Mouse (Mus musculus): ENCODE results near the gene Fez1. TPM values are rescaled to one million over a fixed set of nuclear protein-coding genes. Genes with fewer than 3 reads are reported as not detected.
A peak's percentile ranks its signal among the peaks of the same experiment; 100 is the strongest.

Fez1 gene
- total RNA-seq, 2 experiments from 2014 or later: 1.0 to 1.7 TPM

DNA sequence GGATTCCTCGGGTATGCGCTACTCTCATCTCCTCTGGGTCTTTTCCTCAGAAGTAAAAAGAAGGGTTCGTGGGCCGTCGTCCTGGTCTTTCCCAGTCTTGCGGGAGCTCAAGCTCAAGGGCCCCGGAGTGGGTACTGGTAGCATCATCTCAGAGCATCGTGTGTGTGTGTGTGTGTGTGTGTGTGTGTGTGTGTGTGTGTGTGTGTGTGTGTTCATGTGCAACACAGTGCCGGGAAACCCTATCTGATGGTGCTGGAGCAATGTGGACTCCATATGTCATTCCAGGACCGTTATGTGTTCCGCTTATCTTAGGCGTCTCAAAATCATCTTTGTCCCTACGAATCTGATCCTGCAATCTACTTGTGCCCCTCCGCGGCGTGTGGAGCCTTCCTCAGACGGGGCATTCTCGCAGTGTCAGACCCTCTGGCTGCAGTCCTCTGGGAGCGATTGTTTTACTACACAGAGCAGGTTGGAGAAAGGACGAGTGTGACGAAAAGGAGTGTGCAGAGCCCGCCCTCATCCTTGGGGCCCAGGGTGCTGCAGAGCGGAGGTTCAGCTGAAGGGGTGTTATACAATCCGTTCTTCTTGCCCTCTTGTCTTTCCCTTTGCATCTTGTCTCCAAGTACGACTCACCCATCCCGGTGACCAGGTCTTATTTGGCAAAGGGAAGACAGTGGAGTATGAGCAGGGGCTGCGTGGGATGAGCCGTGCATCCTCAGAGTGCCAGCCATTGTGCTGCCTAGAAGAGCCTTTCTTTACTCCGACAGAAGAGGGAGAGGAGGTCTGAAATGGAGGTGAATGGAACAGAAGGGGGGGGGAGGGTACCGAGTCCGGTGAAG, 11.6 kb downstream of the Fez1 start:
- intact Hi-C loops (cut with DNase I): no loop called here
- DNase-seq: peak in 1 of 2 experiments; percentile 3

DNA sequence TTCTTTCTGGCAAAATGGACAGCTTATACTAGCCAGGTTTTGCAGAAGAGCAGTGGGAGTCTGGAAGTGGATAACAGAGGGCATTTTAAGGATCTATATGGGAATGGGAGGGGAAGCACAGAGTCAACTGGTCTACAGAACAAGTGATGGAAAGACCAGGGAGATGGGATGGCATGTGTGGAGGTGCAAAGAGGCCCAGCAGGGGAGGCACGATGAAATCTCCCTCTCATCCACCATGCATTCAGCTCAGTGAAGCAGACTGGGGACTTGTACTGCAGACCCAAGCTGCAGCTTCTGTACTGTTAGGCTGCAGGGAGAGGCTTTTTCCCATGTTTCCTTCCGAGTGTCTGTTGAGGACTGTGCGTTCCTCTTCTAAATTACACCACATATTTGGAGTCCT, 12.2 kb downstream of the Fez1 start:
- no peak for DNase-seq
- intact Hi-C loops (cut with DNase I): no loop called here

- intact Hi-C loops (cut with DNase I): no loop called here
- DNase-seq: no peak
Observed at GRCm38 (mm10) chr9:36846346-36846745, 24.7 kb downstream of the Fez1 start.

GRCm38 (mm10) chr9:36848661-36849060, 27.0 kb downstream of the Fez1 start:
- intact Hi-C loops (cut with DNase I): no loop called here
- DNase-seq: no peak

GRCm38 (mm10) chr9:36850091-36850490, 28.4 kb downstream of the Fez1 start:
- intact Hi-C loops (cut with DNase I): no loop called here
- no peak for DNase-seq

DNA sequence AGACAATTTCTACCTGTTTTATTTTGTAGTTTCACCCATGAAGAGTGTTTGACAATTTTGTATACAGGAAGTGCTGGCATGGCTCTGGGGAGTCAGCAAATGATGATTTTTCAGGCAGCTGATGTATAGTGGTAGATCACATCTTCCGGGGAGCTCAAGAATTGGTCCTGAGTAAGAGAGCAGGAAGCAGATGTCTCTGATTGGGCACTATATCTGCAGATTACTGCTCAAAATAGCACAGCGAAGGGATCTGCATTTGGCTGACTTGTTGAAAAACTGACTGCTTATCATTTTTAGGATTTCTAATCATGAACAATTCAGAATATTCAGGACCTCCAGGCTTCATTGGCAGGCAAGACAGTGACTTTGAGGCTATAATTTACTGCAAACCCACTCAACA, 30.5 kb downstream of the Fez1 start:
- intact Hi-C loops (cut with DNase I): no loop called here

DNA sequence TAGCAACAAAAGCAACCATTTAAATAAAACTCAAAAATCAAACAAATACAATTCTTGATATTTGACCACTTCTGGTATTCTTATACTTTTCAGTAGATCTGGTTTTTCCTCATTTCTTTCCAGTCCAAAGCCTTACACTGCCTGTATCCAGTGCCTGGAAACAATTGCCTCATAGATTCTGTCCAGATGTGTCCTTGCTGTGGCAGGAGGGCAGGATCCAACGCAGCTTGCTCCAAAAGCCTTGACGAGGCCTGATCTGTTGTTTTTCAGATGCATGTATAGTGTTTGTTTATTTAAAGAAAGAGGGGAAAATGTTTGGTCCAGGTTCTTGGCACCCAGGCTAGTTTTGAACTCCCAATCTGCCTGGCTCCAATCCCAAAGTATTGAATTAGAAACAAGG, 34.7 kb downstream of the Fez1 start:
- no peak for DNase-seq
- intact Hi-C loops (cut with DNase I): no loop called here

More for the DNA sequence above, 30.5 kb downstream of the Fez1 start:
- DNase-seq: no peak

DNA sequence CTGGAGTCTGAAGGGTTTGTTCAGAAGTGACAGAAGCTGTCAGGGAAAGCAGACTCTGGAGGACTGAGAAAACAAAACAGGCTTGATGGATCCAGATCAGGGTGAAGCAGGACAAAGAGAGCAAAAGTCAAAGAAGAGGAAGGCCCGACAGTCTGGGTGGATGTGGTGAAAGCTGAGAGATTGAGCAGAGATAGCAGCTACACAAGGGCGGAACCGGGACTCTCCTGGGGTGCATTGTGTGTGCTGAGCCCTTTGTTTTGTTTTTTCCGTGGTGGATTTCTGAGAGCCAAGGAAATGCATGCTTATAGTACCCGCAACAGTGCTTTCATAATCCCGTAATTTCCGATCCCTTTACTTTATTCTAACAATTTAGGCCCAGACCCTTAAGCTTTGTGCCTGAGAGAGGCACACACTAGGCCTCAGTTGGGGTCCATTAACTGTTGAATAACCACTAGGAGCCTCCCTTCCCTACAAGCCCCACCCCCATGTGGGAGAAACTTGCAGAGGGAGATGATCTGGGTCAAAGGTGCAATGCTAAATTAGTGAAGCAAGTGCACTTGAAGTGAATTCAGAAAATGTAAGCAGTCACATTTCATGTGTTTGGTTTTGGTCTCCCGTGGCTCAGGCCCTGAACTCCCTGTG, 35.9 kb downstream of the Fez1 start:
- intact Hi-C loops (cut with DNase I): no loop called here

GRCm38 (mm10) chr9:36858677-36859076, 37.0 kb downstream of the Fez1 start:
- intact Hi-C loops (cut with DNase I): no loop called here
- no peak for DNase-seq

More for the DNA sequence above, 35.9 kb downstream of the Fez1 start:
- DNase-seq: no peak

- intact Hi-C loops (cut with DNase I): no loop called here
- DNase-seq: no peak
Observed at GRCm38 (mm10) chr9:36862576-36862975, 40.9 kb downstream of the Fez1 start.

DNA sequence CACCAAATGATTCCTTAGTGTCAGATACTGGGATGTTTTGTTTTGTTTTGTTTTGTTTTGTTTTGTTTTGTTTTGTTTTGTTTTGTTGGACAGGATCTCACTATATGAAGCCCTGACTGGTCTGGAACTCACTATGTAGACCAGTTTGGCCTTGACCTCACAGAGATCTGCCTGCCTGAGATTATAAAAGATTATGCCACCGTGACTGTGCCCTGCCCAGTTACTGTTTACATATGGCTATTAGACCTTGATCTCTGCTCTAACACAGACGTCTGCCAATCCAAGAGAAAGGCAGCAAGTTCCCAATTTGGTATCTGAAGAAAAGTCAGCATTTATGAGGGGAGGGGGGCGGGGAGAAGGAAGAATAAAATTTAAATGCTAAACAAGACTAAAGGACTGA, 42.0 kb downstream of the Fez1 start:
- intact Hi-C loops (cut with DNase I): no loop called here
- no peak for DNase-seq

DNA sequence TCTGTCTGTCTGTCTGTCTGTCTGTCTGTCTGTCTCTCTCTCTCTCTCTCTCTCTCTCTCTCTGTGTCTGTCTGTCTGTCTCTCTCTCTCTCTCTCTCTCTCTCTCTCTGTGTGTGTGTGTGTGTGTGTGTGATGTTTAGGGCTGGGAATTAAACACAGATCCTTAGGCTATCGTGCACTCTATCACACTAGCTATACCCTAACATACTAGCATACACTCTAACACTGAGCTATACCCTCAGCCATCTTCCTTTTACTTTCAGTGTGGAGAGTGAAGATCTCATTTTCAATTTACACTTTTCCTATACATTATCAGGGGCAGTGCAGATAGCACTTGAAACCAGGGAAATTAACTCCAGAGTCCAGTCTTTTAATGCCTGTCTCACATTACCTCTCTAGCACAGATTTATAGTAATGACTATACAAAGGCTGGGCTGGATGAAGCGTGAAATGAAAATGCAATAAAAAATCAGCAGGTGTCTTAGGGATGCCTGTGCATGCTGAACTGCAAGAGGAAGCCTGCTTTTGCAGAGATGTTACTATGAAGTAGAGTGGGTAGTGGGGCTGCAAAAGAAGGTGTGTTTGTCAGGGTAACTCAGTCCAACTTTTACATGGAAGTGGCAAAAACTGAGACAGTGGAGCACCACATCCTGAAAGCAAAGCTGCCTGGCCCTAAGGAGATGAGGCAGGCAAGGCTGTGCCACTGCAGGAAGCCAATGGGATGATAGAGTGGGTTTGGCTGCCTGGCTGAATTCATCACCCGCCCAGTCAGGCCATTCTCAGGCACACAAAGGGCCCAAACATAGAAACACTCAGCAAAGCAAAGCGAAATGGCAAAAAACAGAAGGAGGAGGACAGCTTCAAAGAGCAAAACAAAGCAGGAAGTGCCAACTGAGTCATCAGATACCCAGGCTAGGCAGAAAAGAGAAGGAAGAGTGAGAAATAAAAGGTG, 43.5 kb downstream of the Fez1 start:
- no peak for DNase-seq
- intact Hi-C loops (cut with DNase I): no loop called here

DNA sequence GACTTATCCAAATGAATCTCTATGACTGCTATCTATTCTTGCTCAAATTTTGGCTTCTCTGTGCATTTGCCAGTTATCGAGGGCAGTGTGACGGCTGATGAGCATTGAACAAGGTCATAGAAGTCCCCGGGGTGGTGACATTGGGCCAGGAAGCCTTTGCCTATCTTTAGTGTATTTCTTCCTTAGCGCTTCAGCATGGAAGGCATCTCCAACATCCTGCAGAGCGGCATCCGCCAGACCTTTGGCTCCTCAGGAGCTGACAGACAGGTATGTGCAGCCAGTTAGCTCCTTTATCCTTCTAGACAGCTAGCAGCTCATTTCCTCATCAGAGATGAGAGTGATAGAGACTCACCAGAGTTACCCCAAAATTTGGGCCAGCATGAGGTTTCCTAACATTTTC, 47.0 kb downstream of the Fez1 start:
- intact Hi-C loops (cut with DNase I): no loop called here

DNA sequence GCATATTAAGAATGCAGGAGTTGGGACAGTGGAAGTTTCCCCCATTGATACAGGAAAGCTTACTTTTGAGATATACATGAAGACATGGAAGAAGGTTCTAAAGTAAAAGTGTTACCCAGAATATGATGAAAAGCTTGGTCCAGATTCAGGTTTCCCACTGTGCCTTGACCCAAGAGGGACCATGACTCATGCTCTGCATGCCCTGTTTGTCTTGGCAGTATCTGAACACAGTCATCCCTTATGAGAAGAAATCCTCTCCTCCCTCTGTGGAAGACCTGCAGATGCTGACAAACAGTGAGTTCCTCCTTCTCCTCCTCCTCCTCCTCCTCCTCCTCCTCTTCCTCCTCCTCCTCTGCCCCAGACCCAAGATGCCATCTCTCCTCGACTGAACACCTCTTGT, 48.6 kb downstream of the Fez1 start:
- no peak for DNase-seq
- intact Hi-C loops (cut with DNase I): no loop called here

More for the DNA sequence above, 47.0 kb downstream of the Fez1 start:
- DNase-seq: no peak

GRCm38 (mm10) chr9:36873796-36874195, 52.1 kb downstream of the Fez1 start:
- DNase-seq: no peak

DNA sequence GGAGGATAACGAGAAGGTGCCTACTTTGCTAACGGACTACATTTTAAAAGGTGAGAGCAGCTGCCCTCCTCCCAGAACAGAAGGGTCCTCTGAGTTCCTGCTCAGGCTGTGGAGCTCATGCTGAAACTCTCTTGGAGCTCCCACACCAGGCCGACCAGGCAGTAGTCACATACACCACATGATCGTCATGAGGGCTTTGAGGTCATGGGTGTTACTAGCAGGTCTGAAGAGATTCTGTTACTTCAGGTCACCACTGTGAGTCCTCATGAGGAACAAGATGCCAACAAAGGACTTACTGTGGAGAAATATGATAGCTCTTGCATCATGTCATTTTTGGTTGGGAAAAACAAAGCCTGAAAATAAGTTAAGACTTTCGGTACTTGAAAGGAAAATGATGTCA, 54.6 kb downstream of the Fez1 start:
- intact Hi-C loops (cut with DNase I): no loop called here
- DNase-seq: no peak

More at GRCm38 (mm10) chr9:36873796-36874195, 52.1 kb downstream of the Fez1 start:
- intact Hi-C loops (cut with DNase I): no loop called here

DNA sequence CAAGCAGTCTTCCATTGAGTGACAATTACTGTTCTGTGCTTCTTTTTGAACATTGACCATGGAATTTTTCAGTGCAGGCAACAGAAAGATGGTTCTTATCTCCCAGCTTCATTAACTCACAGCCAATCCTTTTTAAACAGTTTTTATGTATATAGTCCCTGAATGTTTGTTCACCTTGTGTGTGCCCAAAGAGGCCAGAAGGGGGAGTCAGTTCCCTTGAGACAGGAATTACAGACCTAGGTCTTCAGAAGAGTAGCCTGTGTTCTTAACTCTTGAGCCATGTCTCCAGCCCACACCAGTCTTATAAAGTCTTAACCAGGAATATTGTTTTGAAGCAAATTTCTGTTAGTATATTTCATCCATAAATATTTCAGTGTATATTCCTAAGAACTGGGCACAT, 55.1 kb downstream of the Fez1 start:
- intact Hi-C loops (cut with DNase I): no loop called here

DNA sequence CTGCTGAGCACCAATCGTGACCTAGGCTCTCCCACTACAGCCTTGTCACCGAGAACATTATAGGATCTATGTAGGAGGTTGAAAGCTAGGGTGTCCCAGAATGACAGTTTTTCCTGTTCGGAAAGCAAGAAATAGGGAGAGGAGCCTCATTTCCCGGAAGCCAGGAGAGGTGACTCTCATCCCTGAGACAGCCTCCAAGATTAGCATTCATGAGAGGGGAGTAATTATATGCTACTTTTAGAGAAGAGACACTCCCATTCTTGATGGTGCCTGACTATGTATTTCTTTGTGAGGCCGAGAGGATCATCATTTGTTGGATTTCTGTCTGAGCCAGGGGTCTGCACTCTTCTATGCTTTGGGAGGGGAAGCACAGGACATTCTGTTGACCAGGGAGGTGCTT, 60.0 kb downstream of the Fez1 start:
- intact Hi-C loops (cut with DNase I): no loop called here
- DNase-seq: no peak

More for the DNA sequence above, 55.1 kb downstream of the Fez1 start:
- no peak for DNase-seq

- DNase-seq: no peak
- intact Hi-C loops (cut with DNase I): no loop called here
Observed at GRCm38 (mm10) chr9:36882034-36882745, 60.5 kb downstream of the Fez1 start.

- intact Hi-C loops (cut with DNase I): no loop called here
- no peak for DNase-seq
Observed at GRCm38 (mm10) chr9:36883569-36883968, 61.9 kb downstream of the Fez1 start.
